Mouse (Mus musculus): ENCODE data around the gene Faim.

Faim gene

GRCm38 (mm10) chr9:98985800-98986475 is at the start of gene Faim:
TSS of gene Faim (plus strand) at chr9:98986373.
- peak; percentile 100 for DNase-seq (ENCODE audit: extremely low spot score)

GRCm38 (mm10) chr9:98939290-98939689 is 46.9 kb upstream of the Faim start:
- no peak for DNase-seq (ENCODE audit: extremely low spot score)

DNA sequence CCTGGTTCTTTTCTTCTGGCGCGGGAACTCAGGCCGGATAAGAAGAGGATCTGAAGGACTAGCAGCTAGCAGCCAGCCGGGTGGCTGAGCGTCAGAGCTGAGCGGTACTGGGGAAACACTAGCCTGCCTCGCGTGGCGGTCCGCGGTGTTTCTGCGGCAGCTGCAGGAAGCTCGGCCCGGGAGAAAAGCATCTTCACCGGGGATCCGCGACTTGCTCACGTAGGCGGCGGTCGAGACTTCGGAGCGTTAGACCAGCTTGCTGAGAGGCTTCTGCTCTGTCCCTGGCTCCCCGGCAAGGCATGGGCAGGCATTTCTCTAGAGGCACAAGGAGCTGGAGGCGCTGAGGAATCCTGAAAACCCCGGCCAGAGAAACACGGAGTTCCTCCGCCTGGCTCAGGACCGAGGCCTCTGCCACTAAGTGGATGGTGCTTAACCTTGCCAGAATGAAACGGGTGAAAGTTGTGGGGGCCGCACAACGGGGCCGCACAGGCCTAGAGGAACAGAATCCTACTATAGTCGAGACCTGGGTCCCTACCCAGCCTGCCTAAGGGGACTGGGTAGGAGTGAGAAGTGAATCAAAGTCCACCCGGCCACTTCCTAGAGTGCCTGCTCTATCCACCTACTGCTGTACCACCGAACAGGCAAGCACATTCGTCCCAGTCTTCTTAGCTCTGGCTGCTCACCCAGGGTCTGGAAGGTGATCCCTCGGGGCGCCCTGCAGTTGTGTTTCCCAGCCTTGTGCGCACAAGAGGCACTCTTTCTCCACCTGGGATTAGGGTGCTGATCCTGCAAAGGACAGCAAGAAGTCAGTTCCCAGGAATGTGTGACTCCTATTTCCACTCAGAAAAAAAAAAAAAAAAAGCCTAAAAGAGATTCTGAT is 33.8 kb upstream of the Faim start:
- no peak for DNase-seq (ENCODE audit: extremely low spot score)

- no peak for DNase-seq (ENCODE audit: extremely low spot score)
These were observed 32.9 kb upstream of the Faim start for GRCm38 (mm10) chr9:98953291-98953690.

GRCm38 (mm10) chr9:98953830-98954229 is 32.3 kb upstream of the Faim start:
- no peak for DNase-seq (ENCODE audit: extremely low spot score)

GRCm38 (mm10) chr9:98954391-98955102 is 31.6 kb upstream of the Faim start:
- DNase-seq (ENCODE audit: extremely low spot score) = peak; percentile 63

- DNase-seq (ENCODE audit: extremely low spot score) = peak; percentile 74
These were observed 31.0 kb upstream of the Faim start, which contains the start of gene Foxl2 for GRCm38 (mm10) chr9:98955103-98955715. TSS of gene Foxl2 (plus strand) at chr9:98955288.

DNA sequence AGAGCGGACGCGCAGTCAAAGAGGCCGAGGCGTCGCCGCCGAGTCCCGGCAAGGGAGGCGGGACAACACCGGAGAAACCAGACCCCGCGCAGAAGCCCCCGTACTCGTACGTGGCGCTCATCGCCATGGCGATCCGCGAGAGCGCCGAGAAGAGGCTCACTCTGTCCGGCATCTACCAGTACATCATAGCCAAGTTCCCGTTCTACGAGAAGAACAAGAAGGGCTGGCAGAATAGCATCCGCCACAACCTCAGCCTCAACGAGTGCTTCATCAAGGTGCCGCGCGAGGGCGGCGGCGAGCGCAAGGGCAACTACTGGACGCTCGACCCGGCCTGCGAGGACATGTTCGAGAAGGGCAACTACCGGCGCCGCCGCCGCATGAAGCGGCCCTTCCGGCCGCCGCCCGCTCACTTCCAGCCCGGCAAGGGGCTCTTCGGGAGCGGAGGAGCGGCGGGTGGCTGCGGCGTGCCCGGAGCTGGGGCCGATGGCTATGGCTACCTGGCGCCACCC is 30.4 kb upstream of the Faim start:
- no peak for DNase-seq (ENCODE audit: extremely low spot score)

DNA sequence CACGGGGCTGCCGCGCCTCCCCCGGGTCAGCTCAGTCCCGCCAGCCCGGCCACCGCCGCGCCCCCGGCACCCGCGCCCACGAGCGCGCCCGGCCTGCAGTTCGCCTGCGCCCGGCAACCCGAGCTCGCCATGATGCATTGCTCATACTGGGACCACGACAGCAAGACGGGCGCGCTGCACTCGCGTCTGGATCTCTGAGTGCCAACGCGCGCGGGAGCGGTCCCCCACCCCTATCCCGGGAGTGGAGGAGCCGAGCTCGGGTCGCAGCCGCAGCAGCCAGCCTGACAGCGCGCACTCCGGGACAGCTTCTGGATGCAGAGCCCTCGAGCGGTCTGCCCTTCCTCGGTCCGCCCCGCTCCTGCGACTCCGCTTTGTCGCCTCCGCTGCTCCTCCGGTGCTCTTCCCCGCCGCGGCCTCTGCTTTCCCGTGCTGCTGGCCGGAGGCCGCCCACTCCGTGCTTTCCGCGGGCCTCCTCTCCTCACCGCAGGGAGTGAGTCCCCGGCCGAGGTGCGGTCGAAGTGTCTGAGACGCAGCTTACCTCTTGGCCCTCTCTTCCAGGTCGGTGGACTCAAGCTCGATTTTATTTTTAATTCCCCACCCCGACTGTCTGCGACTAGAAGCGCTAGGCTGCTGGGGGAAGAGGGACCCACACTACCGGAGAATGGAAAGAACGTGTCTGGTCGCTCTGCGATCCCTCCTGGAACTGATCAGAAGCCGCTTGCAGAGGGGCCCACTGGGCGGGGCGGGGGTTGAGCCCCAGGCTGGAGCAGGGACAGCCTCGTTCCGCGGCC is 29.4 kb upstream of the Faim start:
- peak; percentile 75 for DNase-seq (ENCODE audit: extremely low spot score)

GRCm38 (mm10) chr9:98957751-98958351 is 28.3 kb upstream of the Faim start:
- DNase-seq (ENCODE audit: extremely low spot score) = peak; percentile 52

GRCm38 (mm10) chr9:98958628-98959027 is 27.5 kb upstream of the Faim start:
- peak; percentile 18 for DNase-seq (ENCODE audit: extremely low spot score)

DNA sequence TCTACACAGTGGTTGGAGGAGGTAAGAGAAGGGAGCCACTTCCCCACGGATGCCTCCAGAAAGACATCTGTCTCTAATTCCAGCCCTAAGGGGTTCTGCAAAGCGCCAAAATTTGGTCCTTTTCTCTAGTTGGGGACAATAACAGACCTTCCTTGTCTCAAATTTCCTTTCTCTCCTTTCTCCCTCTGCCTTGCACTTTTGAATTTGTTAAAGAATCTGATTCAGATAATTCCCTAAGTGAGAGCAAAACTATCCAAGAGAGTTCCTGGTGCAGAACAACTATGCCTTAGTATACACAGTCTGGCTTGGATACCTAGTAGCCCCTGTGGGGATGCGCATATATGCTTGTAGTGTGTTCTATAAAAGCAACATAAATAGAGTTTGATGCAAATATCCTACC is 26.3 kb upstream of the Faim start:
- no peak for DNase-seq (ENCODE audit: extremely low spot score)

- DNase-seq (ENCODE audit: extremely low spot score) = peak; percentile 15
These were observed 25.8 kb upstream of the Faim start for GRCm38 (mm10) chr9:98960348-98960747.

- peak; percentile 51 for DNase-seq (ENCODE audit: extremely low spot score)
These were observed 24.3 kb upstream of the Faim start for GRCm38 (mm10) chr9:98961591-98962477.

DNA sequence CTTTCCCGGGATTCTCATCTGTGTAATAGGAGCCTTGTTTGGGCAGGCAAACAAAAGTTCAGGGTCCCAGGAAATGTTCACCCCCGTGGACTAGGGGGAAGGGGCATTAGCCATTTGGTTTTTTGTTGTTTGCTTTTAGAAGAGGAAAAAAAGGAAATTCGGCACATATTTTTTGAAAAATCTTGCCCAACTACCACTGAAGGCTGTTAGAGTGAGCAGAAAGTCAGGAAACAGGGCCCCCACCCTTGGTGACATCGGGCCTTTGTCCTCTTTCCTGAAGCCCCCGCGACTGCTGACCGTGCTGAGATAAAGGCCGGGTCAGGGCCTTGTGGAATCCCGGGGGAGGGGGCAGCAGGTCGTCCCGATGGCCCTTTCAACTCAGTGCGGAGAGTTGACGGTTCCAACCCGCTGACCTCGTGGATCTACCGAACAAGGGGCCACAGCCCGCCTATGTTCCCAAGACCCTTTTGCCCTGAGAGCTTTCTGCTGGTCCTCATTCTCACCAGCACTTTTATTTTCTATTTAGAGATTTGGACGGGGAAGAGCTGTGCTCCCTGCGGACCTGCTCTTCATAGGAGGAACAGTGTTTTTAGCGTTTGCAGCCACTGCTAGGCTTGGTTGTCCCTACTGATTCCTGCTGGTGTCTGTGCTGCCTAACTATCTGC is 23.6 kb upstream of the Faim start:
- no peak for DNase-seq (ENCODE audit: extremely low spot score)

DNA sequence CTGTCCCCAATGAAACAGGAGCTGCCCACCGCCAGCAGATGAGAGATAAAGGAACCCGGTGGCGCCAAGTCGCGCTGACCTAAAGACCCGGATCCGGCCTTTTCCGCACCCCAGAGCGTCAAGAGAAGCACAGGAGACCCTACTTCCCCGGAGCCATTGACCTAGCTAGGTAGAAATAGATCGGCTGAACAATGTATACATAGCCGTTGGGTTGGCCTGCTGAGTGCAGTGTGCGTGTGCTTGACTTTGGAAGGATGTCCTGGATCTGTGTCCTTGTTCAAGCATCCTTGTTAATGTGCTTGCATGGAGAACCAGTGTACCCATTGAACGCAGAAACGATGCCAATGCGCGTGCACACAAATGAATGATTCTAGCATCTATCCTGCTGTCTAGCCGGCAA is 22.5 kb upstream of the Faim start:
- DNase-seq (ENCODE audit: extremely low spot score) = peak; percentile 41

- no peak for DNase-seq (ENCODE audit: extremely low spot score)
These were observed 21.1 kb upstream of the Faim start for GRCm38 (mm10) chr9:98965084-98965483.

- peak; percentile 51 for DNase-seq (ENCODE audit: extremely low spot score)
These were observed 13.1 kb upstream of the Faim start for GRCm38 (mm10) chr9:98973101-98973521.

GRCm38 (mm10) chr9:98973561-98973960 is 12.6 kb upstream of the Faim start:
- peak; percentile 24 for DNase-seq (ENCODE audit: extremely low spot score)
